Mouse (Mus musculus): Measurements from ENCODE around the gene Tmeff2. TPM values are rescaled to one million over a fixed set of nuclear protein-coding genes. Genes with fewer than 3 reads are reported as not detected.

Tmeff2 gene
- polyA plus RNA-seq, 1 experiment from 2014 or later: 8.5 TPM

Small RNAs within 50 kb of the gene (microRNA-seq; reads per million reads assigned to microRNA genes)
- gene Gm25736: not detected

Data from stomach, embryonic 15.5 days (tissue).